Comparison of ENCODE assay signal across 32 mouse cellular contexts in genomic region chr14:11440176-11440575, GRCm38 (mm10).
DNase-seq lines count a peak whose midpoint lies in the region; ATAC-seq and TF ChIP-seq lines count a peak whose summit lies in the region.
"Had no signal": no experiment of that assay in that cellular context is flagged by ENCODE, and none has a peak within 500 bp of the region (broad histone marks: within the 10 kb centered on the region; RNA-seq: fewer than 3 reads in every experiment).

No protein-coding gene starts in this region.

- ATAC-seq in embryonic facial prominence, embryonic 14.5 days (ENCODE audit: low read depth) = no peak
- ATAC-seq in lung, postnatal 0 days = no peak
- ATAC-seq: forebrain, embryonic 16.5 days; inflammation-experienced regulatory T-cells, adult 6 months had no signal

- H3K4me1 ChIP-seq in embryonic facial prominence, embryonic 14.5 days (ENCODE audit: control insufficient read depth, insufficient read depth, low read length) = no peaks in the 10 kb centered on the region
- H3K4me1 ChIP-seq in embryonic facial prominence, embryonic 10.5 days = no peaks in the 10 kb centered on the region
- no peaks in the 10 kb centered on the region for H3K4me1 ChIP-seq in lung, postnatal 0 days (ENCODE audit: insufficient read depth, low read depth, low read length)
- H3K4me1 ChIP-seq: heart, embryonic 10.5 days; hindbrain, embryonic 10.5 days; hindbrain, embryonic 15.5 days; limb, embryonic 15.5 days; liver, embryonic 13.5 days; midbrain, embryonic 10.5 days; neural tube, embryonic 12.5 days had no signal

- H3K36me3 ChIP-seq in embryonic facial prominence, embryonic 14.5 days (ENCODE audit: control insufficient read depth, insufficient read depth, low read length) = no peaks in the 10 kb centered on the region
- H3K36me3 ChIP-seq in embryonic facial prominence, embryonic 10.5 days (replicated peaks) = no peaks in the 10 kb centered on the region
- no peaks in the 10 kb centered on the region for H3K36me3 ChIP-seq in lung, postnatal 0 days (ENCODE audit: insufficient read depth, low read length)
- H3K36me3 ChIP-seq: embryonic facial prominence, embryonic 13.5 days; G1E; heart, embryonic 10.5 days; hindbrain, embryonic 10.5 days; hindbrain, embryonic 15.5 days; limb, embryonic 15.5 days; liver, embryonic 13.5 days; midbrain, embryonic 10.5 days; neural tube, embryonic 12.5 days had no signal

- no peak overlapping the region for H3K4me2 ChIP-seq in embryonic facial prominence, embryonic 14.5 days (ENCODE audit: low read depth, low read length)
- no peak overlapping the region for H3K4me2 ChIP-seq in lung, postnatal 0 days (replicated peaks; ENCODE audit: low read depth, low read length)
- H3K4me2 ChIP-seq: embryonic facial prominence, embryonic 13.5 days; hindbrain, embryonic 15.5 days; limb, embryonic 15.5 days; liver, embryonic 13.5 days; neural tube, embryonic 12.5 days had no signal

- no peak for TF ChIP-seq EP300 in lung, postnatal 0 days (IDR thresholded peaks at IDR 0.05)

- H3K4me3 ChIP-seq in embryonic facial prominence, embryonic 14.5 days (ENCODE audit: low read depth, low read length) = no peak overlapping the region
- H3K4me3 ChIP-seq in embryonic facial prominence, embryonic 10.5 days = no peak overlapping the region
- no peak overlapping the region for H3K4me3 ChIP-seq in lung, postnatal 0 days (ENCODE audit: low read depth, low read length)
- H3K4me3 ChIP-seq: embryonic facial prominence, embryonic 13.5 days; erythroblast, embryonic 14.5 days; heart, embryonic 10.5 days; hindbrain, embryonic 10.5 days; hindbrain, embryonic 15.5 days; layer of hippocampus, adult 2 months; limb, embryonic 15.5 days; liver, embryonic 13.5 days; midbrain, embryonic 10.5 days; myocyte; neural tube, embryonic 12.5 days had no signal

- no peaks in the 10 kb centered on the region for H3K9me3 ChIP-seq in embryonic facial prominence, embryonic 14.5 days (ENCODE audit: control insufficient read depth, low read length)
- H3K9me3 ChIP-seq in embryonic facial prominence, embryonic 10.5 days = no peaks in the 10 kb centered on the region
- H3K9me3 ChIP-seq in lung, postnatal 0 days (ENCODE audit: low read length) = no peaks in the 10 kb centered on the region
- H3K9me3 ChIP-seq: embryonic facial prominence, embryonic 13.5 days; G1E; heart, embryonic 10.5 days; hindbrain, embryonic 10.5 days; hindbrain, embryonic 15.5 days; limb, embryonic 15.5 days; liver, embryonic 13.5 days; midbrain, embryonic 10.5 days; neural tube, embryonic 12.5 days had no signal

- WGBS in embryonic facial prominence, embryonic 14.5 days = 63% methylated on average over 2 of the region's 2 CpGs
- WGBS in embryonic facial prominence, embryonic 10.5 days = 75% methylated on average over 2 of the region's 2 CpGs
- WGBS in lung, postnatal 0 days = 54% methylated on average over 2 of the region's 2 CpGs

- H3K27me3 ChIP-seq in embryonic facial prominence, embryonic 14.5 days (replicated peaks; ENCODE audit: control insufficient read depth, insufficient read depth, low read length) = no peaks in the 10 kb centered on the region
- no peaks in the 10 kb centered on the region for H3K27me3 ChIP-seq in embryonic facial prominence, embryonic 10.5 days (replicated peaks; ENCODE audit: low read depth, poor library complexity, severe bottlenecking)
- H3K27me3 ChIP-seq in lung, postnatal 0 days (replicated peaks; ENCODE audit: insufficient read depth, low read length) = no peaks in the 10 kb centered on the region
- H3K27me3 ChIP-seq: CH12.LX; embryonic facial prominence, embryonic 13.5 days; hindbrain, embryonic 15.5 days; limb, embryonic 15.5 days; liver, embryonic 13.5 days; neural tube, embryonic 12.5 days had no signal

- no peak for TF ChIP-seq CTCF in lung, postnatal 0 days (IDR thresholded peaks at IDR 0.05)

- DNase-seq in embryonic facial prominence, embryonic 14.5 days (ENCODE audit: low spot score) = peak; percentile 50
- DNase-seq in embryonic facial prominence, embryonic 10.5 days (ENCODE audit: low spot score) = no peak
- DNase-seq in kidney, adult 9 months = peak; percentile 2
- no peak for DNase-seq in kidney, postnatal 10 days
- DNase-seq in lung, postnatal 14 days = peak; percentile 4
- DNase-seq in lung, postnatal 0 days (ENCODE audit: low spot score) = no peak
- no peak for DNase-seq in layer of hippocampus, postnatal 25 days (ENCODE audit: extremely low spot score in 1 of 2, low spot score in 1 of 2)
- no peak for DNase-seq in urinary bladder, adult 2 months (ENCODE audit: low spot score)
- DNase-seq: adrenal gland, postnatal 14 days; cerebellum, adult 11-12 months; cerebellum, adult 9-11 months; embryo, embryonic 11 days; kidney, adult 18-20 months; liver, embryonic 13.5 days; right cerebral cortex, postnatal 4 days; thymus, adult 18-20 months; thymus, postnatal 25 days had no signal

- H3K9ac ChIP-seq in embryonic facial prominence, embryonic 14.5 days (ENCODE audit: low read depth, low read length) = no peak overlapping the region
- H3K9ac ChIP-seq in lung, postnatal 0 days (replicated peaks; ENCODE audit: low read depth) = no peak overlapping the region
- H3K9ac ChIP-seq: embryonic facial prominence, embryonic 13.5 days; hindbrain, embryonic 15.5 days; limb, embryonic 15.5 days; liver, embryonic 13.5 days; neural tube, embryonic 12.5 days had no signal

- H3K27ac ChIP-seq in embryonic facial prominence, embryonic 14.5 days (replicated peaks; ENCODE audit: low read depth, low read length) = no peak overlapping the region
- H3K27ac ChIP-seq in embryonic facial prominence, embryonic 10.5 days (replicated peaks) = no peak overlapping the region
- H3K27ac ChIP-seq in lung, postnatal 0 days (ENCODE audit: low read length) = no peak overlapping the region
- H3K27ac ChIP-seq: embryonic facial prominence, embryonic 13.5 days; heart, embryonic 10.5 days; hindbrain, embryonic 10.5 days; hindbrain, embryonic 15.5 days; layer of hippocampus, adult 2 months; limb, embryonic 15.5 days; liver, embryonic 13.5 days; midbrain, embryonic 10.5 days; neural tube, embryonic 12.5 days; stomach, postnatal 0 days had no signal

Comparison
In these comparisons a context has a peak if more than half of its experiments do, and no peak if none do; other contexts are left out.
1. DNase-seq: peak in embryonic facial prominence, embryonic 14.5 days (single experiment), kidney, adult 9 months (single experiment) and lung, postnatal 14 days (single experiment); none in embryonic facial prominence, embryonic 10.5 days (single experiment), kidney, postnatal 10 days (single experiment), lung, postnatal 0 days (single experiment), layer of hippocampus, postnatal 25 days (0 of 2) and urinary bladder, adult 2 months (single experiment).